Mouse (Mus musculus) midbrain, embryonic 15.5 days (tissue): ENCODE measurements around the gene Trit1. TPM values are rescaled to one million over a fixed set of nuclear protein-coding genes. Genes with fewer than 3 reads are reported as not detected.

ENCODE experiments used
- ATAC-seq: fragments of 200-750 bp; cut with Nextera tagmentation; replicated peaks from 2 replicates; pipeline ENCODE4 v1.8.0; 2017; ENCODE audit warnings: moderate TSS enrichment
- H3K27ac ChIP-seq: fragments of 300-500 bp; sonication (generic); 2 replicates; pipeline ENCODE4 v1.5.1; 2015; ENCODE audit warnings: mild to moderate bottlenecking, inconsistent platforms
- H3K27me3 ChIP-seq: fragments of 300-500 bp; sonication (generic); replicated peaks from 2 replicates; pipeline ENCODE4 v1.6.1; 2015; ENCODE audit warnings: inconsistent platforms
- H3K36me3 ChIP-seq: fragments of 300-500 bp; sonication (generic); replicated peaks from 2 replicates; pipeline ENCODE4 v1.6.1; 2015; ENCODE audit warnings: inconsistent platforms
- H3K4me1 ChIP-seq: fragments of 300-500 bp; sonication (generic); 2 replicates; pipeline ENCODE4 v1.6.1; 2015; ENCODE audit warnings: inconsistent platforms
- H3K4me2 ChIP-seq: fragments of 300-500 bp; sonication (generic); 2 replicates; pipeline ENCODE4 v1.6.1; 2015; ENCODE audit warnings: inconsistent platforms, mild to moderate bottlenecking, moderate library complexity
- H3K4me3 ChIP-seq: fragments of 300-500 bp; sonication (generic); 2 replicates; pipeline ENCODE4 v1.5.1; 2015; ENCODE audit warnings: mild to moderate bottlenecking, inconsistent platforms
- H3K9ac ChIP-seq: fragments of 300-500 bp; sonication (generic); 2 replicates; pipeline ENCODE4 v1.6.1; 2015; ENCODE audit warnings: mild to moderate bottlenecking, inconsistent platforms
- H3K9me3 ChIP-seq: fragments of 300-500 bp; sonication (generic); 2 replicates; pipeline ENCODE4 v1.6.1; 2016; ENCODE audit warnings: inconsistent platforms
- WGBS: fragments of 180-500 bp; shearing (Covaris S2); methylation state at CpG from one replicate; pipeline ENCODE4 v1.1.7; 2015; ENCODE audit warnings: mixed read lengths; 5-methylcytosine and 5-hydroxymethylcytosine counted together
- polyA plus RNA-seq: library from polyadenylated mRNA; unstranded; fragments of >200 nt; fragmentation: Nextera tagmentation; extraction: Ambion mirVana; gene quantifications from 2 replicates; pipeline ENCODE4 v1.2.1, GENCODE M21; 2015

Trit1 gene
- polyA plus RNA-seq, 1 experiment from 2014 or later, result 25.3 TPM

GRCm38 (mm10) chr4:123057957-123058356, 41.6 kb downstream of the Trit1 start:
- H3K36me3 ChIP-seq, result peaks cover 34% of the 10 kb centered on the region
- H3K27ac ChIP-seq, result no peak overlapping the region; the same call in 1 of the 2 replicates
- H3K27me3 ChIP-seq, result no peaks in the 10 kb centered on the region
- no peak overlapping the region for H3K4me3 ChIP-seq
- ATAC-seq, result no peak
- no peak overlapping the region for H3K4me2 ChIP-seq
- 91% methylated on average over 1 of the region's 1 CpGs for WGBS
- no peaks in the 10 kb centered on the region for H3K9me3 ChIP-seq
- no peak overlapping the region for H3K9ac ChIP-seq
- peaks cover 8% of the 10 kb centered on the region for H3K4me1 ChIP-seq

GRCm38 (mm10) chr4:123061744-123062143, 45.3 kb downstream of the Trit1 start:
- Histone ChIP-seq H3K4me2 (no peak overlapping the region), H3K4me1 (no peaks in the 10 kb centered on the region), H3K9me3 (no peaks in the 10 kb centered on the region), H3K27ac (no peak overlapping the region), H3K36me3 (peaks cover 6% of the 10 kb centered on the region; the same call in 1 of the 2 replicates), H3K27me3 (no peaks in the 10 kb centered on the region), H3K4me3 (no peak overlapping the region), H3K9ac (no peak overlapping the region)
- 64% methylated on average over 5 of the region's 5 CpGs for WGBS
- ATAC-seq, result peak; percentile 19; the same call in 1 of the 2 replicates

- ATAC-seq, result no peak
Measured at GRCm38 (mm10) chr4:123068646-123069045, 52.2 kb downstream of the Trit1 start.

GRCm38 (mm10) chr4:123071266-123071966, 55.0 kb downstream of the Trit1 start:
- Histone ChIP-seq H3K27ac (no peak overlapping the region), H3K36me3 (no peaks in the 10 kb centered on the region), H3K27me3 (no peaks in the 10 kb centered on the region), H3K9ac (no peak overlapping the region), H3K4me2 (0 out of 2 replicates have a peak overlapping the region, but pooled peaks have one; percentile 2), H3K9me3 (no peaks in the 10 kb centered on the region), H3K4me1 (peaks cover 4% of the 10 kb centered on the region; the same call in 1 of the 2 replicates), H3K4me3 (no peak overlapping the region)
- WGBS, result 10% methylated on average over 13 of the region's 13 CpGs
- 0 out of 2 replicates have a peak, but pooled peaks have one; percentile 11 for ATAC-seq

More at GRCm38 (mm10) chr4:123068646-123069045, 52.2 kb downstream of the Trit1 start:
- Histone ChIP-seq H3K4me2 (no peak overlapping the region), H3K4me3 (no peak overlapping the region), H3K4me1 (peaks cover 4% of the 10 kb centered on the region; the same call in 1 of the 2 replicates), H3K27me3 (no peaks in the 10 kb centered on the region), H3K27ac (no peak overlapping the region), H3K9ac (no peak overlapping the region), H3K36me3 (no peaks in the 10 kb centered on the region), H3K9me3 (no peaks in the 10 kb centered on the region)
- 80% methylated on average over 6 of the region's 6 CpGs for WGBS

- no peak overlapping the region for H3K4me3 ChIP-seq
- no peak overlapping the region for H3K4me2 ChIP-seq
- no peak overlapping the region for H3K27ac ChIP-seq
- no peaks in the 10 kb centered on the region for H3K36me3 ChIP-seq
- no peak overlapping the region for H3K9ac ChIP-seq
- no peaks in the 10 kb centered on the region for H3K27me3 ChIP-seq
- no peaks in the 10 kb centered on the region for H3K9me3 ChIP-seq
- H3K4me1 ChIP-seq, result no peaks in the 10 kb centered on the region
- no peak for ATAC-seq
- 59% methylated on average over 8 of the region's 8 CpGs for WGBS
Measured at GRCm38 (mm10) chr4:123076928-123077327, 60.5 kb downstream of the Trit1 start.

- Histone ChIP-seq H3K36me3 (no peaks in the 10 kb centered on the region), H3K27me3 (no peaks in the 10 kb centered on the region), H3K4me1 (no peaks in the 10 kb centered on the region), H3K9ac (no peak overlapping the region), H3K9me3 (no peaks in the 10 kb centered on the region), H3K4me2 (no peak overlapping the region), H3K27ac (no peak overlapping the region), H3K4me3 (no peak overlapping the region)
- no peak for ATAC-seq
- 79% methylated on average over 4 of the region's 4 CpGs for WGBS
Measured at GRCm38 (mm10) chr4:123078231-123078630, 61.8 kb downstream of the Trit1 start.

GRCm38 (mm10) chr4:123080791-123081190, 64.4 kb downstream of the Trit1 start:
- H3K36me3 ChIP-seq, result no peaks in the 10 kb centered on the region

GRCm38 (mm10) chr4:123082283-123083163, 66.1 kb downstream of the Trit1 start:
- Histone ChIP-seq H3K27ac (no peak overlapping the region), H3K27me3 (no peaks in the 10 kb centered on the region), H3K9me3 (no peaks in the 10 kb centered on the region), H3K4me1 (no peaks in the 10 kb centered on the region), H3K4me3 (no peak overlapping the region), H3K36me3 (no peaks in the 10 kb centered on the region), H3K4me2 (no peak overlapping the region), H3K9ac (no peak overlapping the region)
- ATAC-seq, result peak; percentile 56
- 65% methylated on average over 20 of the region's 20 CpGs for WGBS

More at GRCm38 (mm10) chr4:123080791-123081190, 64.4 kb downstream of the Trit1 start:
- H3K4me3 ChIP-seq, result no peak overlapping the region
- H3K27me3 ChIP-seq, result no peaks in the 10 kb centered on the region
- H3K9ac ChIP-seq, result no peak overlapping the region
- 47% methylated on average over 13 of the region's 13 CpGs for WGBS
- no peak for ATAC-seq
- H3K9me3 ChIP-seq, result no peaks in the 10 kb centered on the region
- no peak overlapping the region for H3K27ac ChIP-seq
- no peak overlapping the region for H3K4me2 ChIP-seq
- H3K4me1 ChIP-seq, result no peaks in the 10 kb centered on the region

DNA sequence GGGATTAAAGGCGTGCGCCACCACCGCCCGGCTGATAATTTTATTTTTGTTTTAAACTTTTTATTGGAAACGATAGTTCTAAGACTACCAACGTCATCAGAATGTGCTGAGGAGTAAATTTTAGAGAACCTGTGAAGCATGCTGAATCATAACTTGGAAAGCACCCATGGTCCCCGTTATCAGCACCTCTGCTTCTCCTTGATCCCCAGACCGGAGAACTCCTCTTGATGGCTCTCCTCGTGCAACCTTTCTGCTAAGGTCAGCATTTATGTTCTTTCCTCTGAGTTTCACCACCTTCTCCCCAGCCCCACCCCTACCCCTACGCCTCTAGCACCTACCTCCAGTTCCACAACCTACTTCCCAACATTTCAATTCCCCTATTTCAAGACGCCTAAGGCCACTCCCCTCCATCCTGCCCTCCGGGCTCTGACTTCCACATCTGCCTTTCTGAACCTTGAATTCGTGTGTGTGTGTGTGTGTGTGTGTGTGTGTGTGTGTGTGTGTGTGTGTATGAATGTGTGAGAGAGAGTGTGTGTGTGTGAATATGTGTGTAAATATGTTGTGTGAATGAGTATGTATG, 67.0 kb downstream of the Trit1 start:
- no peaks in the 10 kb centered on the region for H3K36me3 ChIP-seq
- no peaks in the 10 kb centered on the region for H3K4me1 ChIP-seq
- no peak for ATAC-seq
- H3K9ac ChIP-seq, result no peak overlapping the region
- no peak overlapping the region for H3K4me3 ChIP-seq
- no peaks in the 10 kb centered on the region for H3K9me3 ChIP-seq
- no peak overlapping the region for H3K4me2 ChIP-seq
- 69% methylated on average over 13 of the region's 13 CpGs for WGBS
- no peaks in the 10 kb centered on the region for H3K27me3 ChIP-seq
- no peak overlapping the region for H3K27ac ChIP-seq

DNA sequence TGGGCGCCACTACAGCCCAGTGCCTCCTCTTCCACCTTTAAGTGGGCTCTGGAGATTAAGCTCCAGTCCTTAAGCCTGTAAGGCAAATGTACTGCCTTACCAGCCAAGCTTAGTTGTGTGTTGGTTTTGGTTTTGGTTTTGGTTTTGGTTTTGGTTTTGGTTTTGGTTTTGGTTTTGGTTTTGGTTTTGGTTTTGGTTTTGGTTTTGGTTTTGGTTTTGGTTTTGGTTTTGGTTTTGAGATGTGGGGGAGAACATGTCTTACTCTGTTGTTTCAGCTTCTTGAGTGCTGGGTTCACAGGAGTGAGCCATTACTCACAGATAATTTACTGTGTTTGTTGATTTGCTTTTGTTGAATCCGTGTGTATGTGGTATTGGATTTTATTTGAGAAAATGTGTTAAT, 68.9 kb downstream of the Trit1 start:
- Histone ChIP-seq H3K9ac (no peak overlapping the region), H3K36me3 (no peaks in the 10 kb centered on the region), H3K9me3 (no peaks in the 10 kb centered on the region), H3K4me1 (no peaks in the 10 kb centered on the region), H3K4me3 (no peak overlapping the region), H3K27ac (no peak overlapping the region), H3K4me2 (no peak overlapping the region), H3K27me3 (no peaks in the 10 kb centered on the region)
- WGBS, result 73% methylated on average over 2 of the region's 2 CpGs
- no peak for ATAC-seq

DNA sequence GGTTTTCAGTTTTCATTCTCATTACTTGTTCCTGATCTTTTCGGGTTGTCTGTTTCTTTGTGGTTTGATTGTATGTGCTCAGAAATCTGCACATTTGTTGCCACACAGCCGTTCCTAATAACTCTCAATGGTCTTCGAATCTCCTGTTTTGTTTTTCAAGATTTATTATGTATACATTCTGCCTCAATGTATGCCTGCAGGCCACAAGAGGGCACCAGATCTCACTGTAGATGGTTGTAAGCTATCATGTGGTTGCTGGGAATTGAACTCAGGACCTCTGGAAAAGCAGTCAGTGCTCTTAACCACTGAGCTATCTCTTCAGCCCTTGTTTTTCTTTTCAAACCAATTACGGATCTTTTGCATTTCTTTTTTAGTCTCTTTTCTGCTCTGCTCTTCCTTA, 70.0 kb downstream of the Trit1 start:
- Histone ChIP-seq H3K27ac (no peak overlapping the region), H3K4me2 (no peak overlapping the region), H3K9me3 (no peaks in the 10 kb centered on the region), H3K36me3 (no peaks in the 10 kb centered on the region), H3K9ac (no peak overlapping the region), H3K4me3 (no peak overlapping the region), H3K27me3 (no peaks in the 10 kb centered on the region), H3K4me1 (no peaks in the 10 kb centered on the region)
- 95% methylated on average over 4 of the region's 4 CpGs for WGBS
- ATAC-seq, result no peak

DNA sequence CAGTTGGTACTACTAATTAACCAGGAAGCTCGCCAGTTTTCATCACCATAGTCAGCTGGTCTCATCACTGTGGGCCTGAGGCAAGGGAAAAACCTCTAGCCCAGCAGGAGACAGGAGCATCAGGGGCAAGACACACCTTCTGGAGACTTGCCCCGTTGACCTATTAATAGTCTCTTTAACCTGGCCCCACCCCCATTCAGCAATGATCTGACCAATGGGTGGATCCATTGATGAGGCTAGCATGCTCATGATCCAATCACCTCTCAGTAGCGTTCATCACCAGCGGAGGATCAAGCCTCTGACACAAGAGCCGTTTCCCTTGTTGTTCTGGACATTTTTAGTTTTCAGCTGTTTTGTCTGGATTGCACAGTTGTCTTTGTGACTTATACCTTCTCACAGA, 76.2 kb downstream of the Trit1 start:
- Histone ChIP-seq H3K27ac (no peak overlapping the region), H3K4me2 (no peak overlapping the region), H3K36me3 (no peaks in the 10 kb centered on the region), H3K9me3 (no peaks in the 10 kb centered on the region), H3K9ac (no peak overlapping the region), H3K27me3 (no peaks in the 10 kb centered on the region), H3K4me3 (no peak overlapping the region), H3K4me1 (no peaks in the 10 kb centered on the region)
- no peak for ATAC-seq
- 75% methylated on average over 5 of the region's 5 CpGs for WGBS
